Mouse (Mus musculus) megakaryocyte, embryonic 14.5 days (primary cell): ENCODE results near the gene Pgpep1. TPM values are rescaled to one million over a fixed set of nuclear protein-coding genes. Genes with fewer than 3 reads are reported as not detected.

ENCODE experiments used
- H3K27me3 ChIP-seq: replicated peaks from 2 replicates; pipeline ENCODE3; 2012; ENCODE audit warnings: inconsistent platforms
- H3K36me3 ChIP-seq: replicated peaks from 2 replicates; pipeline ENCODE3; 2012; ENCODE audit warnings: low read length, inconsistent platforms, mixed read lengths
- H3K4me1 ChIP-seq: 2 replicates; pipeline ENCODE4 v1.6.1; 2012; ENCODE audit warnings: inconsistent platforms
- H3K4me3 ChIP-seq: replicated peaks from 2 replicates; pipeline ENCODE3; 2012; ENCODE audit warnings: moderate library complexity, mild to moderate bottlenecking, inconsistent platforms
- H3K9me3 ChIP-seq: 2 replicates; pipeline ENCODE4 v1.6.1; 2012; ENCODE audit warnings: inconsistent platforms
- FLI1 ChIP-seq: IDR thresholded peaks from 2 replicates; pipeline ENCODE4 v1.6.1; 2012; ENCODE audit warnings: low read length, inconsistent platforms, mixed read lengths
- GATA1 ChIP-seq: IDR thresholded peaks from 3 replicates; pipeline ENCODE4 v1.6.1; 2012; ENCODE audit warnings: mixed read lengths, low read length, inconsistent platforms, borderline replicate concordance
- polyA plus RNA-seq: library from polyadenylated mRNA; stranded (reverse); fragments of >175 nt; gene quantifications from 2 replicates; pipeline ENCODE4 v1.2.3, GENCODE M21; 2012; ENCODE audit warnings: low replicate concordance; ENCODE audit not compliant: insufficient read depth

Gene Pgpep1
- polyA plus RNA-seq: 10.2 and 10.5 TPM in 2 replicates

DNA sequence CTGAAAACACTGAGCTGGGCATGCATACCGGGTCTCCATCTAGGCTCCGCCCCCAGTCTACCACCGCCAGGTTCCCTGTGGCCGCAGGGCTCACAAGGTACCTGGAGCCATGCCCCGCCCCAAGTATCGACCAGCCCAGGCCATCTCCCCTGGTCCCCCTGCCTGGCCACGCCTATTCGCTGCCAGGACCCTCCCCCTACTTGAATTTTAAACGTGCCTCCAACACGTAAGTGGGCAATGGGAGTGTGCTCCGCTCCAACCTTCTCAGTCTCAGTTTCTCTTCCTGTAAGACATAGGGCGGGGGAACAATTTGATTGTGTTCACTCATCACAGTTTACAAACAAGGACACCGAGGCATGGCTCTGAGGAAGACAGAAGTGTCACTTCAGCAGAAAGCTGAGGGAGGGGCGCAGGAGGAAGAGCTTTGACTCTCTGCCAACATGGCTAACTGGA, at the start of gene Pgpep1:
Gene Pgpep1 (minus strand): TSS at position 116 of the 453 bp plus-strand sequence.
- no peaks in the 10 kb centered on the region for H3K27me3 ChIP-seq
- peaks cover 44% of the 10 kb centered on the region for H3K4me1 ChIP-seq
- peak within 1 kb of the TSS; percentile 99 for H3K4me3 ChIP-seq
- TF ChIP-seq GATA1 (no peak), FLI1 (no peak)
- no peaks in the 10 kb centered on the region for H3K9me3 ChIP-seq
- peaks cover 29% of the 10 kb centered on the region for H3K36me3 ChIP-seq

DNA sequence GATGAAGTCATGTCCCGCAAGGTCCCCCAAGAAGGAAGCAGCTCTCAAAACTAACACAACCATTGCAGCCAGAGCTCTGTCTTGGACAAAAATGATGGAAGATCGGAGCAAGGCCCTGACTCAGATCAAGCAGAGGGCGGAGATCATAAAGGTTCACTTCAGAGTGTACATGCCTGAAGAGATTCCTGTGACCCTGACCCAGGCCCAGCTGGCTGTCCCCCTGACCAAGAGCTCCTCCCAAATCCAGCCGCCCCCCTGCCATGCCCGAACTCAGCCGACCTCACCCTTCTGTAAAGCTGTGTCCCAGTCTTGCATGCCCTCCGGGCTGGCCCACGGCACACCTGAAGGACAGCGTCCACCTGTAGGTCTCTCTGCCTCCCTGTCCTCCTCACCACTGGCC, 49.6 kb upstream of the Pgpep1 start:
- H3K9me3 ChIP-seq: peaks cover 4% of the 10 kb centered on the region; the same call in 1 of the 2 replicates
- no peak overlapping the region for H3K4me3 ChIP-seq
- H3K36me3 ChIP-seq: no peaks in the 10 kb centered on the region
- peaks cover 78% of the 10 kb centered on the region for H3K27me3 ChIP-seq
- H3K4me1 ChIP-seq: peaks cover 25% of the 10 kb centered on the region
- TF ChIP-seq FLI1 (no peak), GATA1 (no peak)

DNA sequence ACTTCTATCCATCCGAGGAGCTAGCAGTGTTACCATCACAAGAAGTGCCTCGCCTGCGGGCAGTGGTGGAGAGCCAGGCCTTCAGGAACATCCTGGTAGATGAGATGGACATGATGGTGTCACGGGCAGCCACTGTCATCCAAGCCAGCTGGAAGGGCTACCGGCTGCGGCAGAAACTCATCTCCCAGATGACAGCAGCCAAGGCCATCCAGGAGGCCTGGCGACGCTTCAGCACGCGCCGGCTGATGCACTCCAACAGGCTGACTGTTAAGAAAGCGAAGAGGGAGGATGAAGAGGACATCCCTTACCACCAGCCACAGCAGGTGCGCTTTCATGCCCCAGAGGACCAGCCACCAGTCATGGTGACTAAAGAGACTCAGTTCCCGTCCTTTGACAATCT, 48.1 kb upstream of the Pgpep1 start:
- Histone ChIP-seq H3K27me3 (peaks cover 64% of the 10 kb centered on the region), H3K9me3 (peaks cover 4% of the 10 kb centered on the region; the same call in 1 of the 2 replicates), H3K36me3 (no peaks in the 10 kb centered on the region), H3K4me3 (no peak overlapping the region), H3K4me1 (peaks cover 28% of the 10 kb centered on the region)
- TF ChIP-seq FLI1 (no peak), GATA1 (no peak)

GRCm38 (mm10) chr8:70703287-70703686, 43.1 kb upstream of the Pgpep1 start, which contains the start of gene Iqcn:
Gene Iqcn (plus strand): TSS chr8:70703457.
- Histone ChIP-seq H3K4me1 (peaks cover 42% of the 10 kb centered on the region), H3K27me3 (peaks cover 14% of the 10 kb centered on the region), H3K36me3 (peaks cover 11% of the 10 kb centered on the region), H3K9me3 (peaks cover 4% of the 10 kb centered on the region; the same call in 1 of the 2 replicates), H3K4me3 (peak within 1 kb of the TSS; percentile 62)
- TF ChIP-seq GATA1 (no peak), FLI1 (no peak)

DNA sequence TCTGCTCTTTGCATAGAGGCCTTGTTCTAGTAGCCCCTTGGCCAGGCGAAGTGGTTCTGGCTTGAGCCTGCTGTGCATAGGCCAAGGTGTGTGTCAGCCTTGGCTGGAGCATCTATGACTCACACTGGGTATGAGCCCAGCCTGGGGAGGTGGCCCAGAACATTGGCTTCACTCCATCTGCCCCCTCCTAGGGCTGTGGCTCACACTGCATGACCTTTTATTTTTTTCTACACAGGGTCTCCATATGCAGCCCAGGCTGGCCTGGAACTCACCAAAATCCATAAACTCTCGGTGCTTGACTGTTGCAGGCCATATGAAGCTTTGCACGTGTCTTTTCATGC, 42.6 kb upstream of the Pgpep1 start:
- peak overlapping the region; percentile 62 for H3K4me3 ChIP-seq
- peaks cover 9% of the 10 kb centered on the region for H3K27me3 ChIP-seq
- H3K9me3 ChIP-seq: peaks cover 4% of the 10 kb centered on the region; the same call in 1 of the 2 replicates
- peaks cover 11% of the 10 kb centered on the region for H3K36me3 ChIP-seq
- H3K4me1 ChIP-seq: peaks cover 46% of the 10 kb centered on the region
- TF ChIP-seq FLI1: no peak
- TF ChIP-seq GATA1: no peak

DNA sequence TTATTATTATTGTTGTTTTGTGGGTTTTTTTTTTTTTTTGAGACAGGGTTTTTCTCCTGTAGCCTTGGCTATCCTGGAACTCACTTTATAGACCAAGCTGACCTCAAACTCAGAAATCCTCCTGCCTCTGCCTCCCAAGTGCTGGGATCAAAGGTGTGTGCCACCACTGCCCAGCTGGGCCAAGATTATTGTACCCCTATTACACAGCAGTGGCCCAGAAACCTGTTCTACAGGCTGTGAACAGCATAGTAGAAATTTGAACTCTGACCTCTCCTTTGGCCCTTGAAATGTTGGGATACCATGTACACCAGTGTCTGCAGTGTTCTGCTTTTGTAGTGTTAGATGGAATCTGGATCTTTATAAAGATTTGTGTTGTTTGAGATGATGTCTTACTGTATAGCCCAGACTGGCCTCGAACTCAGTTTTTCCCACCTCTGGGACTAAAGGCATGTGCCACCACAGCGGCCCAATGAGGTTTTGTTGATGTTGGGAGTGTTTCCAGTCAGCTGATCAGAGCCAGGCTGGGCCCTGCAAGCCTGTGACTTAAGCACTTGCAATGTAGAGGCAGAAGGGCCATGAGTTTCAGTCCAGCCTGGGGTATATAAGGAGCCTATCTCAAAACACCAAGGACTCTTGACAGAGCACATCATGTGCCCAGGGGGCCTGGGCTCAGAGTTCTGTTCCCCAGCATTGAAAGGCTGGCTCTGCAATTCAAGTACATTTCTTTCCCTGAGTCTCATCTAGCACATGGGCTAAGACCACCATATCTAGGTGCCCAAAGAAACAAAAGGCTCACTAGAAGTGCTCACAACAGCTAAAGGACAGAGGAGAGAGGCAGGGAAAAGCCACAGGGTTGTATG, 42.0 kb upstream of the Pgpep1 start:
- Histone ChIP-seq H3K36me3 (peaks cover 11% of the 10 kb centered on the region), H3K9me3 (peaks cover 4% of the 10 kb centered on the region; the same call in 1 of the 2 replicates), H3K4me3 (peak overlapping the region; percentile 98), H3K27me3 (peaks cover 5% of the 10 kb centered on the region), H3K4me1 (peaks cover 49% of the 10 kb centered on the region)
- no peak for TF ChIP-seq GATA1
- TF ChIP-seq FLI1: no peak

- TF ChIP-seq GATA1 (no peak), FLI1 (no peak)
- peaks cover 58% of the 10 kb centered on the region for H3K4me1 ChIP-seq
- peak overlapping the region; percentile 98 for H3K4me3 ChIP-seq
- no peaks in the 10 kb centered on the region for H3K27me3 ChIP-seq
- H3K9me3 ChIP-seq: no peaks in the 10 kb centered on the region
- peaks cover 11% of the 10 kb centered on the region for H3K36me3 ChIP-seq
Measured at GRCm38 (mm10) chr8:70701048-70701981, 41.1 kb upstream of the Pgpep1 start.

DNA sequence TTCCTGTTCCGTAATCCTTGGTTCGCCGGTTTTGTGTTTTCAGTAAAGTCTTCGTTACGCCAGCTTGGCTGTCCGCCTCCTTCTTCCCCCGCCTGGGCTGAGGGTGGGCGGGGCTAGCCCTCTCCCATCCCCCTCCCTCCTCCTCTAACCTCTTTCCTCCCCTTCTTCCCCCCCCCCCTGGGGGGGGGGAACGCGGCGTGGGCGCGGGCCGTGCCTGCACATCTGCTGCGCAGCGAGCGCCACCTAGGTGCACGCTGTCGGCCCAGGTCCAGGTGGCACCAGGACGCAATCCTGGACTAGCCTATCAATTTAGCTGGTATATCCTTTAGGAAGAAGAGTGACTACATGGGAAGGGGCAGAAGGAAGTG, 40.4 kb upstream of the Pgpep1 start:
- Histone ChIP-seq H3K4me1 (peaks cover 66% of the 10 kb centered on the region), H3K36me3 (peaks cover 11% of the 10 kb centered on the region), H3K4me3 (peak overlapping the region; percentile 98), H3K9me3 (no peaks in the 10 kb centered on the region), H3K27me3 (no peaks in the 10 kb centered on the region)
- TF ChIP-seq GATA1 (no peak), FLI1 (no peak)

DNA sequence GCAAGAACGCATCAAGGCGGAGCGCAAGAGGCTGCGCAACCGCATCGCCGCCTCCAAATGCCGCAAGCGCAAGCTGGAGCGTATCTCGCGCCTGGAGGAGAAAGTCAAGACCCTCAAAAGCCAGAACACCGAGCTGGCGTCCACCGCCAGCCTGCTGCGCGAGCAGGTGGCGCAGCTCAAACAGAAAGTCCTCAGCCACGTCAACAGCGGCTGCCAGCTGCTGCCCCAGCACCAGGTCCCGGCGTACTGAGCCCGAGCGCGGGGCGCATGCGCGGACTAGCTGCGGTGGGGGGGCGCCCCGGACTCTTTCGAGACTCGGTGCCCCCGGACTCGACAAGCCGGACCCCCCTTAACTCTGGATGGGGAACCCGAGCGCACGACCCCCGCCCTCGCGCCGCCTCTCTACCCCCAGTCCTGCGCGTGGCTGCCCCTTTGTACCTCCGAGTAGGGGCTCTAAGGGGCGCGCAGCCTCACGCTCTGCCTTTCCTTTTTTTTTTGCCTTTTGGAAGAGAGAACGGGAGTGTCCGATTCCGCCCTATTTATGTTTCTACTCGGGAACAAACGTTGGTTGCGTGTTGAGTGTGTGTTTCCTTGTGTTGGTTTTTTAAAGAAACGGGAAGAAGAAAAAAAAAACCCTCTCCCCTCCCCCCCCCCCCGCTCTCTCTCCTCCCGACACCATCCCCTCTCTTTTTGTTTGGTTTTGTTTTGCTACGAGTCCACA, 39.8 kb upstream of the Pgpep1 start:
- Histone ChIP-seq H3K36me3 (peaks cover 11% of the 10 kb centered on the region), H3K4me1 (peaks cover 68% of the 10 kb centered on the region), H3K4me3 (peak overlapping the region; percentile 98), H3K27me3 (no peaks in the 10 kb centered on the region), H3K9me3 (no peaks in the 10 kb centered on the region)
- TF ChIP-seq GATA1: no peak
- TF ChIP-seq FLI1: no peak
